Mouse (Mus musculus): Measurements from ENCODE around the gene Dync1li1.

- no peak for TF ChIP-seq GATA1 (IDR thresholded peaks at IDR 0.05; ENCODE audit: low read length)
- no peak for TF ChIP-seq TAL1 (IDR thresholded peaks at IDR 0.05; ENCODE audit: low read length)
Measured at GRCm38 (mm10) chr9:114752311-114752710, 63.7 kb downstream of the Dync1li1 start.

All from erythroblast, embryonic 14.5 days (primary cell).